Mouse (Mus musculus): ENCODE data around the gene Tenm3.

Gene Tenm3

DNA sequence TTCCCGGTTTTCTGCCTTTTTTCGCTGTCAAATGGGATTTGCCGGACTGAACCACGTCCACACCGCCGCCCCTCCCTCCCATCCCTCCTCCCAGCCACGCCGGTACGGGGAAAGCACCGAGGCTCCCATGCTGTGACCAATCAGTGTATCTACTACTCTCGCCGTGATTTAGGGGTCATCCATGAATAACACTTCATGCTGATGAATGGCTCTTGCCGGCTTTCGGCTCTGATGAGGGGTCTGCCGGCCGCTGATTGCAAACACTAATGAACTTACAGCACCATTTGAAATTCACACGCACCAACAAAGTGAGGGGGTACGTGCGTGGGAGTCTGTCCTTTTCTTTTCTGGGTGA is at the start of gene Tenm3:
Gene Tenm3 (minus strand): TSS at position 21 of the 355 bp plus-strand sequence.
- in situ Hi-C loops (cut with MboI) = no loop called here

DNA sequence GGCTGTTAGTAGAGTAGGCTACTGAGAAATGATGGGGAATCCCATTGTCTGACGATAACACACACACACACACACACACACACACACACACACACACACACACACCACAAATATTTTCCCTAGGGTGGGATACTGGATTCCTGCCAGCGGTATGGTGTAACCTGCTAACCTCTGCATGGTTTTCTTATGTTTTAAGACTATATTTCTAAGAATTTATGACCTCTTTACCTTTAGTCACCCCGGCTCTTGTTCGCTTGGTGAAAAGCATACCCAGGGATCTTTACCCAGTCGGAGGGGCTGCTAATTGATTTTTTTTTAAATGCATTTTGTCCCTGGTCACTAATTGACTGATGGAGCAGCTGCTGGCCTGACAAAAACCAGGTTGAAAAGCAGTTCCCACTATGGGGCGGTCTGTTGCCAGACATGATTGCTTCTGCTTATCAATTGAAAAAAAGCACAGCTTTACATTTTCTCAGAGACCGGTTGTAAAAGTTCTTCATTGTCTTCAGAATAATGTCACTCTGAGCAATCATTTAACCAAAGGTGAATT is 46.5 kb upstream of the Tenm3 start:
- in situ Hi-C loops (cut with MboI) = no loop called here

DNA sequence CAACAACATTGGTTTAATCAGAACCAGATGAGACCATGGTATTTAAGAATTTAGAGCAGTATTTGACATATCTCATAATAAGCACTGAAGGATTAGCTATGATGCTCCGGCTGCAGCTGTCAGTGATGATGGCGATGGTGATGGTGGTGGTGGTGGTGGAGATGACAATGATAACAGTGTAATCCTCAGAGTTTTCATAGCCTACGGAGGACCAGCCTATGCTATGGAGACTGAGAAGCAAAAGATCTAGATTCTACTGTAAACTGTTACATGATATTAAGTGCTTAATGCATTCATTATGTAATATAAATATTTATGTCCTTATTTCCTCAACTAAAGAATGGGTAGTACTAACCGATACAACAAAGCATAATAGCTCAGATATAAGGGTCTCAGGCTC is 40.5 kb upstream of the Tenm3 start:
- in situ Hi-C loops (cut with MboI) = no loop called here

DNA sequence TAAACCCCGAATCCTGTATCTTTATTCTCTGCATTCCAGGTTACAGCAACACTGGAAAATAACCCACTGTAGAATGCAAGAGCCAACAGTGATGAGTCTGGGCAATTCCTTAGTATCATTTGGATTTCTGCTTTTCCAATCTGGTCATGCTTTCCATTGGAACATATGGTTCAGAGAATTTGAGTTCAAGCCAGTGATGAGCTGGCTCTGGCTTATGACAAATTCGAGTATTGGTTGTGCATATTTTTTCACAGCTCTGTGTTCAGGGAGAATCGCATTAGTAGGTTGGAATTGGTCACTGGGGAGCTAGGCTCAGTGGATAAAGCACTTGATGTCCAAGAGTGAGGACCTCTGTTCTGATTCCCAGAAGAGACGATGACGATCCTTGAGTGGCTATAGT is 36.8 kb upstream of the Tenm3 start:
- in situ Hi-C loops (cut with MboI) = no loop called here

DNA sequence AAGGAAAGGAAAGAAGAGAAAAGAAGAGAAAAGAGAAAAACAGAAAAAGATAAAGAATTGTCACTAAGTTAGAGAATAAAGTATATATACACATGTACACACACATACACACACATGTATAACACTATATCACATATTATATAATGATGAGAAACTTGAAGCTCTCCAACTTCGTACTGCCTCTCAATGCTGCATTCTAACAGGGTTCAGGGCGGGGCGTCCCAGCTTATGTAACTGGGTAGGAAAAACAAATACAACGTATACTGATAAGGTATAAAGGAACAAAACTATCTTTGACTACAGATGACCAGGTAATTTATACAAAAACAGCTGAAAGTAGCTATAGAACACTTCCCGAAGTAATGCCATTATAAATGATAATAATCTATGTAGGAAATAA is 22.2 kb upstream of the Tenm3 start:
- in situ Hi-C loops (cut with MboI) = no loop called here

DNA sequence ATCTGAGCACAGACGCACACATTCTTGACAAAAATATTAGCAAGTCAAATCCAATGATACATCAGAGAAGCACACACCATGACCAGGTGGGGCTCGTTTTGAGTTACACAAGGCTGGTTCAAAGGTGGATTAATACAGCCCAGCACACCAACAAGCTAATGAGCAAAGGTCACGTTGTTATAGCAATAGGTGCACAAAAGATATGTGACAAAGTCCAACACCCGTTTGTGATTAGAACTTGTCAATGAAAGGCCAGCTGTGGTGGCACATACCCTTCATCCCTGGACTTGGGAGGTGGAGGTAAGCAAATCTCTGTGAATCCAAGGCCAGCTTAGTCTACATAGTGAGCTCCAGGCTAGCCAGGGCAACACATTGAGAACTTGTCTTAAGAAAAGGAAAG is 21.7 kb upstream of the Tenm3 start:
- in situ Hi-C loops (cut with MboI) = no loop called here

GRCm38 (mm10) chr8:48850223-48851010 is 6.7 kb upstream of the Tenm3 start:
- in situ Hi-C loops (cut with MboI) = no loop called here

DNA sequence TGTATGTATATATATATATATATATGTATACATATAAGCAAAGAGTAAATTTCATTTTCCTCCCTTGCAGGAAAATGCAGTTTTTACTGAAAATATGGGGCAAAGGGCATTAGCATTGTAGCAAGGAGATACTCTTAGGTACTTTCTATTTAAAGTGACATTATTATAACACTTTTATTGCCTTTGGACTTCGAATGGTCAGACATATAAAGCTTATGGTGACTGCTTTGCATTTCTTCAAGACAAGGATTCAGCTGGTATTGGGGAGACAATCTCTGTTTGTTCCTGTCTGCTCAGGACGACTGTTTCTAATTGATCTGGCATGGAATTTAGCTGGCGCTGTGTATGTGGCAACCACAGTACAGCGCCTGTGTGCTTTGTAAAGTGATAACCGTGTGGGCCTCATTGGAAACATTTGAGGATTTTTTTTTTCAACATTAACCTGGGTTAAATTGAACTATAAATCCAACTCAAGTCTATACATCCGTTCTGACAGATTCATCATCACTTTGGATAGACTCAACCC is 5.4 kb upstream of the Tenm3 start:
- in situ Hi-C loops (cut with MboI) = no loop called here

DNA sequence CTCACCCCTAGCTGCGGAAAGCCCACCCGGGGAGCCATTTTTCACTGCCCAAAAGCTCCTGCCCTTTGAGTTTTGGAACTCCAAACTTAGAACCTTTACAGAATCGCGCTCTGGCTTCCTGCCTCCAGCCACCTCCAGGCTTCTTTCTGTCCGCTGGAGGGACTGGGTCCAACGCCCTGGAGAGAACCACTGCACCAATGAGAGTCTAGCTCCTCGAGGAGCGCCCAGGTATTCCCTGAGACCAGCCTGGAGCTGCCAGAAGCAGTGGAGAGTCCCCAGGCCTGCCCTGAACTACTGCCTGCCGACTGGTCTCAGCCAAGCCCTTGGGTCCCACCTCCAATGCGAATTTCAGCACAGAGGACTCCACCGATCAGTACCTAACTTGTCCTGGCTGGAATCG is 1.2 kb upstream of the Tenm3 start:
- in situ Hi-C loops (cut with MboI) = no loop called here

DNA sequence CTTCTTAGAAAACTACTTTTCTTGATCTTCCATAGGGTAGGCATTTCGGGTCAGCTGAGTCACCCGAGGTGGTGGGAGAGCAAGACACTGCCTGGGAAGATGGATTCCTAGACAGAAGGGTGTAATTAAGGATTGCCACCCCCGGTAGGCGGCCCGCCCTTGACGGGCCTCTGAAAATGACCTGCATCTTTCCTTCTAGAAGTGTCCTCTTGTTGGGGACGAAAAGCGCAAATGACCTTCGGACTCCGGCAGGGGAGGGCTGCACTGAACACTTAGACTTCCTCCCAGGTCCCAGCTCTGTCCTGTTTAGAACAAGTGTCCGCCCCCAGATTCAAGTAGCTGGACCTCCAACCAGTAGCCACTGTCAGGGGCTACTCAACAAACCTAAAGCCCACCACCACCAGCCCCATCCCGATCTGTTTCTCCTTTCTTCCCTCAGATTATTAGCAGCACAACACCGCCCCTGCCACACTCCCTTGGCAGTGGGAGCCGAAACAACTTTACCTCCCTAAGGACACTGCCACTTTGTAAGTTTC is 687 bp upstream of the Tenm3 start:
- in situ Hi-C loops (cut with MboI) = no loop called here

- in situ Hi-C loops (cut with MboI) = no loop called here
Observed at GRCm38 (mm10) chr8:48842991-48843930, 490 bp downstream of the Tenm3 start.

DNA sequence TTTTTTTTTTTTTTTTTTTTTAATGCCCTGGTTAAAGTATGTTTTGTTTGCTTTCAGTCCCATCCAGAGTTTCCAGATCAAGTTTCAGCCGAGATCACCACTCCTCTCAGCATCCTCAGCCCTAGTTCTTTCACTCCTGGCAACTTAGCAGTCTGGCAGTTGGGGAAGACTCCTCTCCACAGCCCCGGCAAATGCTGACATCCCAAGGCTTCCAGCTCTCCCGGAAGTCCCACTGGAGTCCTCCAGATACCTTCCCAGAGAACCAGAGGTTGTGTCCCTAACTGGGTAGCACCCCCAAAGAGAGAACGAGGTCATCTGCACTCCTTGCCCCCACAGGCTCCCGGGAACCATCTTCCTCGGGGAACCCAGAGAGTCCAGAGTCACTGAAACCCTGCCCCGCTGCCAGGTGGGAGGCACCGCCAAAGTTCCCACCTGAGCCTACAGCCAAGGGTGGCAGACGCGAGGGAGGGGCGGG is 1.2 kb downstream of the Tenm3 start:
- in situ Hi-C loops (cut with MboI) = no loop called here

GRCm38 (mm10) chr8:48842035-48842434 is 1.7 kb downstream of the Tenm3 start:
- in situ Hi-C loops (cut with MboI) = no loop called here

DNA sequence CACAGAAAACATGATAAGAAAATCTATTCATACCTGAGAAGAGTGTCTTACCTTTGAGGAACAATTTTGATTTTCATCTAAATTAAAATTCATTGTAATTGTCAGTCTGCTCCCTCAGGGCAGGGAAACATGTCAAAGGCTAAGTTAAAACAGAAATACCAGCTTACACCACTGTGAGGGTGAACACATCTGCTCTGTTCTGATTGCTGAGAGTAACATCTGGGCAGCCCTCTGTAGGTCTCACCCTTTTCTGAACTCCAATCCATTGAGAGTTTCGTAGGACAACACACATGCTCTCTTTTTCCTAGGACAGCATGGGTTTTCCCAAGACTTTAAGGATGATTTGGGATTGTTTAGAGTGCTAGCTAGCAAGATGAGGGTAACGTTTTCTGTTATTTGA is 8.0 kb downstream of the Tenm3 start:
- in situ Hi-C loops (cut with MboI) = no loop called here

GRCm38 (mm10) chr8:48827454-48827853 is 16.3 kb downstream of the Tenm3 start:
- in situ Hi-C loops (cut with MboI) = no loop called here

GRCm38 (mm10) chr8:48825666-48826065 is 18.1 kb downstream of the Tenm3 start:
- in situ Hi-C loops (cut with MboI) = no loop called here

DNA sequence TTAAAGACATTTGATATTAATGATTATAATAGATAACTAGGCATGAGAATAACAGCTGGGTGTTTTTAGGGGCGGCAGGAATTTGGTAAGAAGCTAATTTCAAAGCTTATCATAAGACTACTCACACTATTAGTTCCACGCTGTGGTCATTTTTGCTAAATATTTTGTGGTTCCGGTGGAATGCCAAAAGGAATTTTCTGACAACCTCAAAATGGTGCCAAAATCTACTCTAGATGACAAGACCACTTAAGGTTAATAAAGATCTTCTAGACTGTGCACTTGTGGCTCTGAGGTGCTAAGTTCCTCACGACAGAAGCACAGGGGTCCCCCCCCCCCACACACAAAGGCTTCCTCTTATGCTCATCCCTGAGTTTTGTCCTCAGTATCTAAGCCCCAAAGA is 21.5 kb downstream of the Tenm3 start:
- in situ Hi-C loops (cut with MboI) = no loop called here

DNA sequence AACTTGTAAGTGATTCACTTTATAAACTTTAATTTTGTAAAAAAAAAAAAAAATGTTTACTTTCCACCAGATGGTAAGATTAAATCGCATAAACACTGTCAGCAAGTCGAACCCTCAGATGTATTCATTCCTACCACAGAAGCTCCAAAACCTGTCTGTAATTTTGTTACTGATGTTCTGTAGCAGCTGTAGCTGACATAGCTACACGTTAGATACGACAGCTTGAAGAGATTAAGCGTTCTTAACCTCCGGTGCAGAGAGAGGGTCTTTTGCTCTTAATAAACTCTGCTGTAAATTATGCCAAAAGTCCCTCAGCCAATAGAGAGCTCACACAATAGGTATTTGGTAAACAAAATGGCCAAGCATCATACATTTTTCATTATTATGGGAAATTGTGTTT is 23.8 kb downstream of the Tenm3 start:
- in situ Hi-C loops (cut with MboI) = no loop called here

GRCm38 (mm10) chr8:48819348-48819747 is 24.4 kb downstream of the Tenm3 start:
- in situ Hi-C loops (cut with MboI) = no loop called here

- in situ Hi-C loops (cut with MboI) = no loop called here
Observed at GRCm38 (mm10) chr8:48816941-48817340, 26.8 kb downstream of the Tenm3 start.

DNA sequence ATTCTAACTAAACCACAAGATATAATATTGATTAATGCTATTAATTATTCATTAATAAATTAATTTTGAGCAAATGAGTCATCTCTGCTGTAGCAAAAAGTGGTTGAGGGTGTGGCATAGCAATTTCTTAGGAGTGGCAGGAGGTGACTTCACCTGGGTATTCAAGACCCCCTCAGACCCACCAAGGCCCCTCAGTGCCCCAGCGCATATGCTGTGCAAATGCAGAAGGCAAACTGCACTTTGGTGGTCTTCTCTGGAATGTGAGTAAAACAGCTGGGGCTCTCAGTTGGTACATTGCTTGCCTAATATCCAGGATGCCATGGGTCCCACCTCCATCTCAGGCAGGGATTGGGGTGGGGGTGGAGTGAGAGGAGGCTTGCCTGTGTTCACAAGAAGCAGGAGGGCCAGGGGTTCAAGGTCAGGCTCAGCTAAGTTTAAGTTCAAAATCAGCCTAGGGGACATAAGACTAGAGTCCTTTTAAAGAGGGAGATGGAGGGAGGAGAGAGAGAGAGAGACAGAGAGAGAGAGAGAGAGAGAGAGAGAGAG is 31.5 kb downstream of the Tenm3 start:
- in situ Hi-C loops (cut with MboI) = no loop called here

DNA sequence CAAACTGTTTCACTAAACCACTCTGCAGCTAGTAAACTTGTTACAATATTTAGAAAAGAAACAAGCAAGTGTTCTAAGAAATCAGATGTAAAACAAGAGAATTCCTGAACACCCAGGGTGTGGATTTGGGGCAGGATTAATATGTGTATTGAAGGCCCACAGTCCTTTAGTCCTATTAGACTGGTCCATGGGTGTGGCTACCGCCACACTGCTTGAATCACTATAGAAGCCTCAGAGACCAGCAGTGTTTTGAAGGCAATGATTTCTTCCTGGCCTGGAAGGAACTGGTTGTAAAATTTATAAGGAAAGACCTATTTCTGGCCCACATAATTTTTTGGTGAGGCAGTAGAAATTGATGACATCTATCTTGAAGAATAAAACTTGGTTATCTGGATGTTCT is 33.1 kb downstream of the Tenm3 start:
- in situ Hi-C loops (cut with MboI) = no loop called here
